Mouse (Mus musculus) bone marrow, adult 2 months (tissue): ENCODE results near the gene Prpf31.

Experiments
- CTCF ChIP-seq: fragments of 200-500 bp; IDR thresholded peaks from 2 replicates; pipeline ENCODE4 v1.5.1; 2011; ENCODE audit warnings: low read length, control low read depth; ENCODE audit not compliant: control insufficient read depth, insufficient read depth
- POLR2A ChIP-seq: fragments of 200-500 bp; IDR thresholded peaks from 2 replicates; pipeline ENCODE4 v1.6.1; 2011; ENCODE audit warnings: low read depth, mild to moderate bottlenecking, control low read depth, low read length, borderline replicate concordance; ENCODE audit not compliant: control insufficient read depth

GRCm38 (mm10) chr7:3658578-3658977 lies 28.8 kb downstream of the Prpf31 start:
- TF ChIP-seq CTCF (no peak), POLR2A (no peak)
